Mouse (Mus musculus) lung, adult 2 months (tissue): ENCODE measurements around the gene Ptprb.

Experiments
- CTCF ChIP-seq: fragments of 200-500 bp; IDR thresholded peaks from 2 replicates; pipeline ENCODE4 v1.5.1; 2011; ENCODE audit warnings: mild to moderate bottlenecking, low read length, control low read depth; ENCODE audit not compliant: insufficient read depth
- POLR2A ChIP-seq: fragments of 200-500 bp; IDR thresholded peaks from 2 replicates; pipeline ENCODE4 v1.6.1; 2011; ENCODE audit warnings: low read depth, mild to moderate bottlenecking, control low read depth, low read length, borderline replicate concordance; ENCODE audit errors: extremely low read depth

DNA sequence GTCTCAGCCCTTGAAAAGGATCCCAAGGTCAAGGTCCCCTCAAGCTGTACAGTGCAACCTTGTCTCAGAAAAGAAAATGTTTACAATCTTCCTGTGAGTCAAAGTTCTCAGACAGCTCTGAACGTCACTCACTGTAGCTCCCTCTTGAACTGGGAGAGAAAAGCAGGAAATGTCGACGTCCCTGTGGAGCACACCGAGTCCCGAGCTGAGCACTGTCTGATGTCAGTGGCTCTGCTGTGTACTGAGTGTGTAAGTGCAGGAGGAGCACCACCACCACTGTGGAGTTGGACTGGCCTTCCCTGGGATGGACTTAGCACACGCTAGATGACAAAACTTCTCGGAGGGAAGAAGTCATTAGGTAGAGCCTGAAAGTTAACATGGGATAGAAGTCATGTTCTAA is 31.9 kb upstream of the Ptprb start:
- peak; percentile 44; the same call in 1 of the 2 replicates for TF ChIP-seq POLR2A
- no peak for TF ChIP-seq CTCF
